Mouse (Mus musculus): Measurements from ENCODE around the gene Rapsn. TPM values are rescaled to one million over a fixed set of nuclear protein-coding genes. Genes with fewer than 3 reads are reported as not detected.
"Not testable (repeated sequence)": the region's sequence is repeated elsewhere in the genome, so short reads cannot be mapped to it uniquely, and the experiment has no call there.

Rapsn gene
- polyA plus RNA-seq (2012; rRNA removed): 7.0 TPM in 2 replicates

DNA sequence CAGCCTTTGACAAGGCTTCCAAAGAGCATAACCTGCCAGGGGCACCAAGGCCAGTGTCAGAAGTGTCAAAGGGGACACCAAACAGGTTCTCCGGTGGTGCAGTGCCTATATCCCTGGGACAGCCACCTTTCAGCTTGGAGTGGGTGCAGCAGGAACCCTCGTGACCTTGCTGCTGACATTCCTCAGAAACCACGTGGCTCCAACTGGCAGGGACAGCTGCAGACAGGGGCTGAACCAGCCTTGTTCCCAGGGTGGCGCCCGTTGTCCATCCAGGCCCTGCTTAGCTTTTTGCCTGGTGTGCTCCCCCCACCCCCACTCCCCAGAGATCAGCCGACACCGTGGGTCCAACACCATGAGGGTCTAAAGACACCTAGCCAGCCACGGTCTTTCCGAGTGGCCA, at the start of gene Rapsn:
Gene Rapsn (plus strand): TSS at position 236 of the 400 bp plus-strand sequence.
- H3K27me3 ChIP-seq (replicated peaks; ENCODE audit: control insufficient read depth, insufficient read depth, low read length): no peaks in the 10 kb centered on the region
- DNase-seq: peak; percentile 77
- no peaks in the 10 kb centered on the region for H3K36me3 ChIP-seq (ENCODE audit: control insufficient read depth, insufficient read depth, low read length)
- TF ChIP-seq POLR2A (IDR thresholded peaks at IDR 0.05; ENCODE audit: low read depth, low read length) (no peak), CTCF (conservative IDR thresholded peaks at IDR 0.05; ENCODE audit: insufficient read depth, insufficient read length, low read depth, low read length) (no peak)
- WGBS: 38% methylated on average over 9 of the region's 9 CpGs
- peak within 1 kb of the TSS; percentile 11 for H3K27ac ChIP-seq (ENCODE audit: insufficient read depth, low read depth, low read length)
- no peak within 1 kb of the TSS for H3K4me3 ChIP-seq (ENCODE audit: insufficient read depth, low read depth, low read length)
- H3K4me1 ChIP-seq (ENCODE audit: control insufficient read depth, insufficient read depth, low read length): no peaks in the 10 kb centered on the region; the same call in 1 of the 2 replicates

DNA sequence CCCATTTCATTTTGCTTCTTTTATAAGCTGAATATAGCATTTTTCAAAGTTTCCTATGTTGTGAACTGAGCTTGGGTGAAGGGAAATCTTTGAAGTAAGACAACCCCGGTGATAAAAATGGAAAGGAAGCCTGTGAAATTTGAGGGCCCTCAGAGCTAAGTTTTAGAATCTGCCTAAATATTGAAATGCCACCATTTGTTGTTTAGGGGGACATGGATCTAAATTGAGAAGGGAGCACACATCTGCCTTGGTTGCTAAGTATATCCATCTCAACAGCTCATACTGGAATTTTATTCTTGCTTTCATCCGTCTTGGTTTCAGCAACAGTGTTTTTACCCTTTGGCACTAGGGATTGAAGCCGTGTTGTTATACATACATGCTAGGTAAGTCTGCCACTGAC, 49.4 kb upstream of the Rapsn start:
- 86% methylated on average over 3 of the region's 3 CpGs for WGBS
- no peak for TF ChIP-seq CTCF (conservative IDR thresholded peaks at IDR 0.05; ENCODE audit: insufficient read depth, insufficient read length, low read depth, low read length)
- TF ChIP-seq POLR2A (IDR thresholded peaks at IDR 0.05; ENCODE audit: low read depth, low read length): no peak

DNA sequence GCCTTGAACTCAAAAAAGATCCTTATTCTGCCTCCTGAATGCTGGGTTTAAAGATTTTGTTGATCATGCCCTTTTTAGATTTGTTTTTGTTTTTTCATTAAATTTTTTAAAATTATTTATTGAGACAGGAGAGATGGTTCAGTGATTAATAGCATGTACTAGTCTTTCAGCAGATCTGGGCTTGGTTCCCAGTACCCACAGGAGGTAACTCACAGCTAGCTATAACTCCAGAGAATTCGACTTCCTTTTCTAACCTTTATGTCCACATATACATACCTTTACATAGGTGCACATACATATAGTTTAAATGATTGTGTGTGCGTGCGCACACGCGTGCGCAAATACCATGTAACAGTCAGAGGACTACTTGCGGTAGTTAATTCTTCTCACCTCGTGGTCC, 26.9 kb upstream of the Rapsn start:
- TF ChIP-seq POLR2A (IDR thresholded peaks at IDR 0.05; ENCODE audit: low read depth, low read length) (no peak), CTCF (conservative IDR thresholded peaks at IDR 0.05; ENCODE audit: insufficient read depth, insufficient read length, low read depth, low read length) (no peak)
- DNase-seq: no peak
- H3K27ac ChIP-seq (ENCODE audit: insufficient read depth, low read depth, low read length): no peak overlapping the region
- WGBS: 97% methylated on average over 8 of the region's 8 CpGs
- H3K27me3 ChIP-seq (replicated peaks; ENCODE audit: control insufficient read depth, insufficient read depth, low read length): no peaks in the 10 kb centered on the region
- peaks cover 19% of the 10 kb centered on the region for H3K36me3 ChIP-seq (ENCODE audit: control insufficient read depth, insufficient read depth, low read length)
- no peaks in the 10 kb centered on the region for H3K4me1 ChIP-seq (ENCODE audit: control insufficient read depth, insufficient read depth, low read length)
- no peak overlapping the region for H3K4me3 ChIP-seq (ENCODE audit: insufficient read depth, low read depth, low read length)

More for the DNA sequence above, 49.4 kb upstream of the Rapsn start:
- DNase-seq: no peak
- H3K4me1 ChIP-seq (ENCODE audit: control insufficient read depth, insufficient read depth, low read length): peaks cover 3% of the 10 kb centered on the region; the same call in 1 of the 2 replicates
- no peaks in the 10 kb centered on the region for H3K27me3 ChIP-seq (replicated peaks; ENCODE audit: control insufficient read depth, insufficient read depth, low read length)
- H3K36me3 ChIP-seq (ENCODE audit: control insufficient read depth, insufficient read depth, low read length): no peaks in the 10 kb centered on the region
- H3K4me3 ChIP-seq (ENCODE audit: insufficient read depth, low read depth, low read length): no peak overlapping the region
- no peak overlapping the region for H3K27ac ChIP-seq (ENCODE audit: insufficient read depth, low read depth, low read length)

DNA sequence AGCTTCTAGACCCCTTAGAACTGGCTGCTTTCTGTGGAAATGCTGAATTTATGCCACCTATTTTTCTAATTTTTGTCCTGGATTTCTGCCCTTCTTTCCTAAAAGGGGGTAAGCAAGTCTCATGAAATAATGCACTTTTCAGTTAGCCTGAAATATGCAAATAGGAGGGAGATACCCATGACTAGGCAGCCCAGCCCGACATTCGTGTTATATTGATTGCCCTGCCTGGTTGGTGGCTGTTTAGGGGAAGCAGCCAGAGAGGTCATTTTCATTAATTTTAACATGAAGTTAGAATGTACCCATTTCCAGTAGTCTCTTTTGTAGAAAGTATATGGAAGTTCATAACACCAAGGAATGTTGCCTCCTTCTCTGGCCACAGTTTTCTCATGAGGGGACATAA, 21.5 kb upstream of the Rapsn start:
- no peaks in the 10 kb centered on the region for H3K27me3 ChIP-seq (replicated peaks; ENCODE audit: control insufficient read depth, insufficient read depth, low read length)
- H3K4me1 ChIP-seq (ENCODE audit: control insufficient read depth, insufficient read depth, low read length): peaks cover 7% of the 10 kb centered on the region
- peak overlapping the region; percentile 35 for H3K27ac ChIP-seq (ENCODE audit: insufficient read depth, low read depth, low read length)
- DNase-seq: no peak
- no peak for TF ChIP-seq CTCF (conservative IDR thresholded peaks at IDR 0.05; ENCODE audit: insufficient read depth, insufficient read length, low read depth, low read length)
- no peak for TF ChIP-seq POLR2A (IDR thresholded peaks at IDR 0.05; ENCODE audit: low read depth, low read length)
- H3K4me3 ChIP-seq (ENCODE audit: insufficient read depth, low read depth, low read length): no peak overlapping the region
- WGBS: 68% methylated on average over 2 of the region's 2 CpGs
- peaks cover 13% of the 10 kb centered on the region for H3K36me3 ChIP-seq (ENCODE audit: control insufficient read depth, insufficient read depth, low read length)

DNA sequence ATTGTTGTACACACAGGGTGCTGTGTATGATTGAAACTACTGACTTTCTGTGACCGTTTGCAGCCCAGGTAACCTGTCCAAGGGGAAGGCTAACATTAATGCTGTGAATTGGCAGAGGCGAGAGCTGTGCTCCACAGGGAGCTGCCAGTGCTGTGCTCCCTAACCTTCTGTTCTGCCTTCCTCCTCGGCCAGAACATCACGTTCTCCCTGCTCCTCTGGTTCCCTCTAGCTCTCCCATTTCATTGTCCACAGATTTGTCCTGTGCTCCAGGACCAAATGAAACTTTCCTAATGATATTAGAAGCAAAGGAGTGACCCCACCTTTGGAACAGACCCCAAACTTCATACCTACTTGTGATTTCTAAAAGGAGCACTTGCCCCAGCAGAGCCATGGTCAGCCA, 20.0 kb upstream of the Rapsn start:
- no peak for TF ChIP-seq POLR2A (IDR thresholded peaks at IDR 0.05; ENCODE audit: low read depth, low read length)
- no peak for TF ChIP-seq CTCF (conservative IDR thresholded peaks at IDR 0.05; ENCODE audit: insufficient read depth, insufficient read length, low read depth, low read length)
- Histone ChIP-seq H3K36me3 (ENCODE audit: control insufficient read depth, insufficient read depth, low read length) (peaks cover 13% of the 10 kb centered on the region), H3K4me1 (ENCODE audit: control insufficient read depth, insufficient read depth, low read length) (peaks cover 7% of the 10 kb centered on the region), H3K27ac (ENCODE audit: insufficient read depth, low read depth, low read length) (peak overlapping the region; percentile 27), H3K27me3 (replicated peaks; ENCODE audit: control insufficient read depth, insufficient read depth, low read length) (no peaks in the 10 kb centered on the region), H3K4me3 (ENCODE audit: insufficient read depth, low read depth, low read length) (no peak overlapping the region)
- peak; percentile 46 for DNase-seq
- 56% methylated on average over 4 of the region's 4 CpGs for WGBS

- DNase-seq: peak; percentile 42
- Histone ChIP-seq H3K36me3 (ENCODE audit: control insufficient read depth, insufficient read depth, low read length) (peaks cover 2% of the 10 kb centered on the region; the same call in 1 of the 2 replicates), H3K27me3 (replicated peaks; ENCODE audit: control insufficient read depth, insufficient read depth, low read length) (no peaks in the 10 kb centered on the region), H3K4me3 (ENCODE audit: insufficient read depth, low read depth, low read length) (no peak overlapping the region), H3K4me1 (ENCODE audit: control insufficient read depth, insufficient read depth, low read length) (peaks cover 11% of the 10 kb centered on the region), H3K27ac (ENCODE audit: insufficient read depth, low read depth, low read length) (no peak overlapping the region)
- TF ChIP-seq CTCF (conservative IDR thresholded peaks at IDR 0.05; ENCODE audit: insufficient read depth, insufficient read length, low read depth, low read length) (peak; percentile 31; the same call in 1 of the 2 replicates), POLR2A (IDR thresholded peaks at IDR 0.05; ENCODE audit: low read depth, low read length) (no peak)
- 75% methylated on average over 8 of the region's 8 CpGs for WGBS
Observed at GRCm38 (mm10) chr2:91018061-91018788, 17.2 kb upstream of the Rapsn start.

GRCm38 (mm10) chr2:91019911-91020310, 15.5 kb upstream of the Rapsn start:
- Histone ChIP-seq H3K4me1 (ENCODE audit: control insufficient read depth, insufficient read depth, low read length) (peaks cover 11% of the 10 kb centered on the region), H3K27ac (ENCODE audit: insufficient read depth, low read depth, low read length) (no peak overlapping the region), H3K36me3 (ENCODE audit: control insufficient read depth, insufficient read depth, low read length) (no peaks in the 10 kb centered on the region; the same call in 1 of the 2 replicates), H3K27me3 (replicated peaks; ENCODE audit: control insufficient read depth, insufficient read depth, low read length) (no peaks in the 10 kb centered on the region), H3K4me3 (ENCODE audit: insufficient read depth, low read depth, low read length) (no peak overlapping the region)
- DNase-seq: no peak
- WGBS: 93% methylated on average over 3 of the region's 3 CpGs
- TF ChIP-seq CTCF (conservative IDR thresholded peaks at IDR 0.05; ENCODE audit: insufficient read depth, insufficient read length, low read depth, low read length) (no peak), POLR2A (IDR thresholded peaks at IDR 0.05; ENCODE audit: low read depth, low read length) (no peak)

DNA sequence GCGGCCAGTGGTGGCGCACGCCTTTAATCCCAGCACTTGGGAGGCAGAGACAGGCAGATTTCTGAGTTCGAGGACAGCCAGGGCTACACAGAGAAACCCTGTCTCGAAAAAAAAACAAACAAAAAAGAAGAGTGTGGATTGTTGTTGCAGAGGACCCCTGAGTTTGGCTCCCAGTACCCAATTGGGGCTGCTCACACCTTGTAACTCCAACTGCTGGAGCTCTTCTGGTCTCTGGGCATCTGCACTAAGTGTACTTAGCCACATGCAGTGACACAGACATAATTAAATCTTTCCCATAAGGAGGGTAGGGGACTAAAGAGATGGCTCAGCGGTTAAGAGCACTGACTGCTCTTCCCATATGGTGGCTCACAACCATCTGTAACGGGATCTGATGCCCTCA, 13.2 kb upstream of the Rapsn start:
- H3K4me3 ChIP-seq (ENCODE audit: insufficient read depth, low read depth, low read length); H3K27me3 ChIP-seq (replicated peaks; ENCODE audit: control insufficient read depth, insufficient read depth, low read length); DNase-seq; H3K4me1 ChIP-seq (ENCODE audit: control insufficient read depth, insufficient read depth, low read length); H3K27ac ChIP-seq (ENCODE audit: insufficient read depth, low read depth, low read length); H3K36me3 ChIP-seq (ENCODE audit: control insufficient read depth, insufficient read depth, low read length): not testable (repeated sequence)
- WGBS: 97% methylated on average over 7 of the region's 7 CpGs
